Mouse (Mus musculus): ENCODE measurements at regions not wholly inside any gene's neighbourhood (a gene's known extent, or its start where the extent isn't known, plus 50 kb on each side); places are given as distances from the start of the nearest gene placed in this dataset.

- DNase-seq = peak; percentile 81
Measured at GRCm38 (mm10) chr5:93328059-93328458, 61.0 kb downstream of the Ccng2 start.

- DNase-seq = no peak
Measured at GRCm38 (mm10) chr5:93330851-93331250, 63.8 kb downstream of the Ccng2 start.

GRCm38 (mm10) chr5:93353101-93353500 lies 86.0 kb downstream of the Ccng2 start:
- DNase-seq = no peak

Data from lung, postnatal 10 days (tissue).